Mouse (Mus musculus) neural tube, embryonic 13.5 days (tissue): ENCODE results near the gene Cep41. TPM values are rescaled to one million over a fixed set of nuclear protein-coding genes. Genes with fewer than 3 reads are reported as not detected.

Experiments used
- ATAC-seq: fragments of 200-750 bp; cut with Nextera tagmentation; 2 replicates; pipeline ENCODE4 v1.8.0; 2017; ENCODE audit warnings: low read depth, mild to moderate bottlenecking, moderate TSS enrichment, moderate library complexity
- H3K27ac ChIP-seq: fragments of 300-500 bp; sonication (generic); replicated peaks from 2 replicates; pipeline ENCODE4 v1.5.1; 2015; ENCODE audit warnings: moderate library complexity, mild to moderate bottlenecking, inconsistent platforms
- H3K27me3 ChIP-seq: fragments of 300-500 bp; sonication (generic); 2 replicates; pipeline ENCODE4 v1.6.1; 2015; ENCODE audit warnings: mild to moderate bottlenecking, inconsistent platforms
- H3K36me3 ChIP-seq: fragments of 300-500 bp; sonication (generic); 2 replicates; pipeline ENCODE4 v1.6.1; 2015; ENCODE audit warnings: mild to moderate bottlenecking, inconsistent platforms
- H3K4me1 ChIP-seq: fragments of 300-500 bp; sonication (generic); replicated peaks from 2 replicates; pipeline ENCODE4 v1.6.1; 2015; ENCODE audit warnings: inconsistent platforms
- H3K4me2 ChIP-seq: fragments of 300-500 bp; sonication (generic); 2 replicates; pipeline ENCODE4 v1.6.1; 2015; ENCODE audit warnings: inconsistent platforms, mild to moderate bottlenecking, moderate library complexity
- H3K4me3 ChIP-seq: fragments of 300-500 bp; sonication (generic); 2 replicates; pipeline ENCODE4 v1.5.1; 2015; ENCODE audit warnings: mild to moderate bottlenecking, inconsistent platforms
- H3K9ac ChIP-seq: fragments of 300-500 bp; sonication (generic); 2 replicates; pipeline ENCODE4 v1.6.1; 2015; ENCODE audit warnings: moderate library complexity, mild to moderate bottlenecking, inconsistent platforms
- H3K9me3 ChIP-seq: fragments of 300-500 bp; sonication (generic); 2 replicates; pipeline ENCODE4 v1.6.1; 2016; ENCODE audit warnings: inconsistent platforms
- WGBS: fragments of 180-500 bp; shearing (Covaris S2); methylation state at CpG from one replicate; pipeline ENCODE4 v1.1.7; 2015; 5-methylcytosine and 5-hydroxymethylcytosine counted together
- polyA plus RNA-seq: library from polyadenylated mRNA; unstranded; fragments of >200 nt; fragmentation: Nextera tagmentation; extraction: Ambion mirVana; gene quantifications from 2 replicates; pipeline ENCODE4 v1.2.1, GENCODE M21; 2015

Cep41 gene
- 12.2 and 17.4 TPM in 2 replicates for polyA plus RNA-seq

DNA sequence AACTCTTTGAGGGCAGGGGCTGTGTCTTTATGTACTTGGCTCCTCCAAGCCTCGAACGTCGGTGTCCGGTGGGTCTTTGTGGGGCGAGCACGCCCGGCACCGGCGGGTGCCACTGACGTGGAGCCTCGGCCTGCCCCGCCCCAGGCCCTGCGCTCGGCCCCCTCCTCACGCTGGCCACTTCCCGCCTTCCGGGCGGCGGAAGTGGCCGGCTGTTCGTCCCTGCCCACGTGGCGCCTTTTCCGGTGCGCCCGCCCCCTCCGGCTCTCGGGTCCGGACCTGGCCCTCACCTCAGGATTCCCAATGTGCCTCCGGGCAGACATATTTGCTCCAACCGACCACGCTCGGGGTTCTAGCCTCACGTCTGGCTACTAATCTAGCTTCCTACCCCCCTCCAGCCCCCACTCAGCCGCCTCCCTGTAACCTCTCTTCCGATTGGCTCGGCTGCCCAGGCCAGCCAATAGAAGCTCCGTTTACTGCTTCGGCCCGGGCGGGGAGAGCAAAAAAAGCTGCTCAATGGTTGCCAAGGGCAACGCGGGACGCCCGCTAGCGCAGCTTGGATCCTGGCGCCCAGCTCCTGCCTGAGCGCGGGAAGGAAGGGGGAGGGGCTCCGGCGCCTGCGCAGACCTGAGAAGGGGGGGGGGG, at the start of gene Cep41:
Gene Cep41 (minus strand): TSS at position 400 of the 642 bp plus-strand sequence.
- H3K27ac ChIP-seq, result peak within 1 kb of the TSS; percentile 92
- ATAC-seq, result peak; percentile 99
- peak within 1 kb of the TSS; percentile 59 for H3K4me3 ChIP-seq
- under 1% methylated on average over 50 of the region's 52 CpGs for WGBS
- peak within 1 kb of the TSS; percentile 56 for H3K4me2 ChIP-seq
- peak within 1 kb of the TSS; percentile 73 for H3K9ac ChIP-seq
- no peaks in the 10 kb centered on the region for H3K9me3 ChIP-seq
- H3K27me3 ChIP-seq, result no peaks in the 10 kb centered on the region
- peaks cover 15% of the 10 kb centered on the region for H3K4me1 ChIP-seq
- no peaks in the 10 kb centered on the region for H3K36me3 ChIP-seq

DNA sequence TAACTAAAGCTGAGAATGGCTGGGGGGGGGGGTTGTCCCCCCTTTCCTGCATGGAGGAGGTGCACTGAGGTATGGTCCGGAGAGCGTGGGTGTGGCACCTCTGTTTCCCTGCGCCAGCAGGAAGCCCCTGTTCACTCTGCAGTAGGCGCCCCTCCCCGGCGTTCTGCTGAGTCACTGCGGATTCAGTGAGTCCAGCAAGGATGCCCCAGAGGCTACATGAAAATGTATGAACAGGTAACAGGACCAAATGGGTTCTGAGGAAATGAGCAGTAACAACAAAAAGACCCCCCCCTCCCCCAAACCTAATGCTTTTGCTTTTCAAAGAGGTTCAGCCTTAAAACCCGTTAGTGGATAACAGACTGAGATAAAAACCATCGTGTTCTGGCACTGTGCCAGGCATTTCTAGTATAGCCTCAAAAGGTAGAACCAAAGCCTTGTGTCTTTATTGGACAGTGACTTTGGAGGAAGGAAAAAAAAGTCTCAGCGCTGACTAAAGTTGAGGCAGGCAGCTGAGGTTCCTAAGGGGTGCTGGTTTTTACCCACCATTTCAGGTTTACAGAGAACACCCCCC, 45.7 kb upstream of the Cep41 start:
- Histone ChIP-seq H3K36me3 (peaks cover 26% of the 10 kb centered on the region), H3K9me3 (peaks cover 42% of the 10 kb centered on the region), H3K27me3 (no peaks in the 10 kb centered on the region), H3K4me2 (peak overlapping the region; percentile 62), H3K9ac (peak overlapping the region; percentile 87), H3K4me1 (peaks cover 29% of the 10 kb centered on the region), H3K27ac (peak overlapping the region; percentile 89; the same call in 1 of the 2 replicates), H3K4me3 (peak overlapping the region; percentile 62)
- no peak for ATAC-seq
- WGBS, result 49% methylated on average over 10 of the region's 10 CpGs

DNA sequence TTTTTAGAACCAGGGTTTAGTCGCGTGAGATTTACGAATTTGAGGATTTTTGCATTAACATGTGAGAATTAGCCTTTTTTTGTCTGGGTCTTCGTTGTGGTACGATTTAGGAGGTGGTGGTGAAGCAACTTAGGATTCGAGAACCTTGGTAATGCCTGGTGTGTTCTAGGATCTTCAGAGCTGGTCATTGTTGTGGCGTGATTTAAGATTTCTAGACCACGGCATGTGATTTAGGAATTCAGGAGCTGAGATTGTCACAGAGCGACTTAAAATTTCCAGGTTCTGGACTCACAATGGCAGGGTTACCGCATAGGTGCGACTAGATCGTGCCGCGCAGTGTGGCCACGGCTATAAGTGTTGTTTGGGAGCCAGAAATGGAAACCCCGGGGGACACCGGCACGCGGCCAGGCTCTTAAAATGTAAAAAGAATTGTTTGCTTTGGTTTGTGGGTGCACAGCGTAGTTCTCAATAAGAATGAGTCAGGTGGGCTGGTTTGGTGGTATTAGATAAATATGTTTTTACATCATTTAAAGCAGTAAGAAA, 45.0 kb upstream of the Cep41 start:
- WGBS, result 46% methylated on average over 20 of the region's 20 CpGs
- H3K4me3 ChIP-seq, result peak overlapping the region; percentile 62
- H3K36me3 ChIP-seq, result peaks cover 19% of the 10 kb centered on the region
- peaks cover 42% of the 10 kb centered on the region for H3K9me3 ChIP-seq
- peaks cover 35% of the 10 kb centered on the region for H3K4me1 ChIP-seq
- peak overlapping the region; percentile 89 for H3K27ac ChIP-seq
- peak overlapping the region; percentile 62 for H3K4me2 ChIP-seq
- peak overlapping the region; percentile 87 for H3K9ac ChIP-seq
- H3K27me3 ChIP-seq, result no peaks in the 10 kb centered on the region
- ATAC-seq, result no peak

- Histone ChIP-seq H3K4me3 (peak overlapping the region; percentile 62), H3K9me3 (peaks cover 42% of the 10 kb centered on the region), H3K27ac (peak overlapping the region; percentile 89), H3K4me2 (peak overlapping the region; percentile 62), H3K36me3 (peaks cover 12% of the 10 kb centered on the region), H3K4me1 (peaks cover 42% of the 10 kb centered on the region), H3K27me3 (no peaks in the 10 kb centered on the region), H3K9ac (peak overlapping the region; percentile 87)
- WGBS, result 47% methylated on average over 61 of the region's 66 CpGs
- ATAC-seq, result peak; percentile 77
These were observed 44.3 kb upstream of the Cep41 start for GRCm38 (mm10) chr6:30737548-30738463.

DNA sequence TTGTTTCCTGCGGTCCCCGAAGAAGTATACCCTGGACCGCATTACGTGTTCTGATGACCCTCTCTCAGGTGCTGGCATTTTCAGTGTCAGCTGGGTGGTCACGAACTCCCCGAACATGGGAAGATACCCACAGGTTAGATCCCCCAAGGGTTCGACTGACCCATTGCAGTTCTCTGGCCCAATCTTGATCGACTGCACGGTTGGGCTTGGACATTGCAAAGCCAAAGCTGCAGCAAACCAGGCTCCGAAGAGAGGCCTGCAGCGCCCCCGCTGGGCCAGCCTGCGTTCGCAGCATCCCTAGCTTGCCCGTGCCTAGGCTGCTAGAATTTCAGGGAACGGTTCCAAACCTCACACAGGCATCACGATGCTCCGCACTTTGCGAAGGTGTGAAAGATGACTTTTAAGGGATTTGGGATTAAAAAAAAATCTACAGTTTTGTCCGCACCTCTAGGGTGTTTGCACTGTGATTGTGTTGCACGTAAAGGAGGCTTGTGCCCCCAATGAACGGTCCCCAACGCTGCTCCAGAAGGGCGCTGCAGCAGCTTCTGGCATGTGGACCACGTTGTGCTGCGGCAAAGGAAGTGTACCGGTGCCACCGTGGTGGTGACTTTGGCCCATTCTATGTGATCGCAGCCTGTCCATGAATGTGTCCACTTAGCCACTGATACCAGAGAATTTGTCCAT, 43.5 kb upstream of the Cep41 start:
- peak; percentile 72 for ATAC-seq
- Histone ChIP-seq H3K27ac (peak overlapping the region; percentile 89), H3K4me1 (peaks cover 45% of the 10 kb centered on the region), H3K27me3 (no peaks in the 10 kb centered on the region), H3K36me3 (0 out of 2 replicates have a peak, but pooled peaks cover 5% of the 10 kb centered on the region), H3K4me2 (peak overlapping the region; percentile 62), H3K9ac (peak overlapping the region; percentile 87), H3K4me3 (peak overlapping the region; percentile 62), H3K9me3 (peaks cover 42% of the 10 kb centered on the region)
- 53% methylated on average over 29 of the region's 29 CpGs for WGBS

DNA sequence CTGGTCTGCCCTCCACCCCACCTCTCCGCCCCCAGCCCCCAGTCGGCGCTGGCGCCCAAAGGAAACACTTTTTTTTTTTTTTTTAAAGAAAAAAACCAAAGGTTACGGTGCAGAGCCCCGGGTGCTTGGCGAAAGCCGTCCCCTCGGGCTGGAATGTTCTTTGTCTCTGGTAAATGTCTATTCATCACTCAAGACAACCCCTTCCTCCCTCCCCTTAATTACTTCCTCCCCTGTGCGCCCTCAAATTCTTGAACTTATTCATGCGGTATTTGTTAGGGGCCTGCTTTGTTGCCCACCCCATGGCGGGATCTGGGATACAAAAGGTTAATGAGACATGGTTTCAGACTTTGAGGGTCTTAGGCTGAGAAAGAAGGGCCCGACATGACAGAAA, 42.8 kb upstream of the Cep41 start:
- H3K4me3 ChIP-seq, result 0 out of 2 replicates have a peak overlapping the region, but pooled peaks have one; percentile 62
- peaks cover 45% of the 10 kb centered on the region for H3K4me1 ChIP-seq
- H3K4me2 ChIP-seq, result peak overlapping the region; percentile 62
- ATAC-seq, result 0 out of 2 replicates have a peak, but pooled peaks have one; percentile 16
- 47% methylated on average over 13 of the region's 13 CpGs for WGBS
- peak overlapping the region; percentile 89 for H3K27ac ChIP-seq
- H3K9me3 ChIP-seq, result peaks cover 42% of the 10 kb centered on the region
- H3K9ac ChIP-seq, result no peak overlapping the region
- no peaks in the 10 kb centered on the region for H3K27me3 ChIP-seq
- 0 out of 2 replicates have a peak, but pooled peaks cover 5% of the 10 kb centered on the region for H3K36me3 ChIP-seq

DNA sequence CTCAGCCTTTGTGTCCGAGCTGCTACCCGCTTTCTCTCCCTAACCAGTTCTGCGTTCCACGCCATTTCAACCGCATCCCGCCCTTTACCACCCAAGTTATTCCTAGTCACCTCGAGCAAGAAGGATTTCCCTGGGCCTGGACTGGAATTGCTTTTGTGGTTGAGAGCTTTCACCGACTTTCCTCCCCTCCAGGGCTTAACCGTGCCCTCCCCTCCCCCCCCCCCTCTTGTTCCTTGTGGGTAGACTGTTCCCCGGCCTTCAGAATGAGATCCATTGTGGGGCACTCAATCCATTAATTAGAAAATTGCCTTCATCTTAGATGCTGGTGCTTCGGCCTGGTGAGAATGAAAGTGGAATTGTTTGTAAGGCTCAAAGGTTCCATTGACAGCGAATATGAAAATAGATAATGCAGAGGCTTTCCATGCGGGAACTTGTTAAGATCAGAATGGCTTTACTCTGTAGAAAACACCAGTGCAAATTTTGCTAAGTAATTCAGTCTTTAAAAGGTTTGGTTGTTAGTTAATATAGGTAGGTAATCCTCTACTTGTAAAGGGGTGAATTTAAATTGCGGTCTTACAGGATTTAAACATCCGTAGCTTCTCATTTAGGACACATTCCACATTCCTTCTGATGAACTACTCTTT, 42.3 kb upstream of the Cep41 start:
- Histone ChIP-seq H3K36me3 (0 out of 2 replicates have a peak, but pooled peaks cover 4% of the 10 kb centered on the region), H3K27ac (peak overlapping the region; percentile 89), H3K9me3 (peaks cover 42% of the 10 kb centered on the region), H3K9ac (peak overlapping the region; percentile 52), H3K4me1 (peaks cover 45% of the 10 kb centered on the region), H3K4me2 (peak overlapping the region; percentile 62), H3K4me3 (peak overlapping the region; percentile 20), H3K27me3 (no peaks in the 10 kb centered on the region)
- WGBS, result 42% methylated on average over 15 of the region's 15 CpGs
- no peak for ATAC-seq

DNA sequence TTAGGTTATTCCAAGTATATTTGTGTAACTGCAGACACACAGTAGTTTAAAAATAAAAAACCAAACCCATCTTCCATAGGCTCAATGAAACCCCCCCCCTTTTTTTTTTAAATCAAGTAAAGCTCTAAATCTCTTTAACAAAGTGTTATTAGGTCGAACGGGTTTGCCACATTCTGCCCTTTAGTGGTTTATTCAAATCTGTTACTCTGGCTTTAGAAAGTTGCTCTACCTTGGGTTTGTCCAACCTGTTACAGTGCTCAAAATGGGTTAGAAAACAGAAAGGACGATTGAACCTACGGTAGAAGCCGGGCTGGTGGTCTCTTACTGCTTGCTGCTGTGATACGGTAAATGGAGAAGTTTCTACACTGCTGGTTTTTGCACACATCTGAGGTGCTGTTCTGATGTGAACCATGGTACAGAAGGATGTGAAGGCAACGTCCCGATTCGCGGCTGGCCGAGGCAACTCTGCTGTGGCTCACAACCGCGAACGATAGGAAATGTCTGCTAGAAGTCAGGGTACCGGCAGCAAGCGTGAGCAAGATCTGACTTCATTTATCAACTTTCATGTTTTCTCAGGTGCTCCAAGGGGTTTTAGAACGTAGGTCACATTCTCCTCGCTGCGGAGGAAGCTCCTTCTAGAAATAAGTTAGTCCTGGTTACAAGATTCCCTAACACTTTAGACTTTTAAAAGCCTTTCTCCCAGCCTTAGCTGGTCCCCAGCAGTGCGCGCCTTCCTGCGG, 41.6 kb upstream of the Cep41 start:
- Histone ChIP-seq H3K4me3 (peak overlapping the region; percentile 20), H3K36me3 (no peaks in the 10 kb centered on the region), H3K9ac (peak overlapping the region; percentile 52), H3K27ac (peak overlapping the region; percentile 89), H3K9me3 (peaks cover 41% of the 10 kb centered on the region), H3K27me3 (no peaks in the 10 kb centered on the region), H3K4me1 (peaks cover 39% of the 10 kb centered on the region), H3K4me2 (peak overlapping the region; percentile 62)
- ATAC-seq, result no peak
- 51% methylated on average over 22 of the region's 22 CpGs for WGBS

DNA sequence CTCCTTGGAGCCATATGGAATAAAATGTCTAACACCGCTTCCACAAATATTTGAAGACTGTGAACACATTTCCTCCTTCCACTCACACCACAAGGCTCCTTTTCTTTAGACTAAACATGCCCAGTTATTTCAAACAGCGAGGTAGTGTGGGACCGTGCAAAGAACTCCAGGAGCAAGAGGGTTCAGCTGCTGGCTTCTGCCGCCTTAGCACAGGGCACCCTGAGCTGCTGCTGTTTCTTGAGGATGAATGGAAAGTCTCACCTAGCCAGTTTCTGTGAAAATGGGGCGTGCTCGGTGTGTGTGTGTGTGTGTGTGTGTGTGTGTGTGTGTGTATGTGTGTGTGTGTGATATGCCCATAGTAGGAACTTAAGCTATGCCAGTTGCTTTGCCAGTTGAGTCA, 40.9 kb upstream of the Cep41 start:
- Histone ChIP-seq H3K4me1 (peaks cover 37% of the 10 kb centered on the region), H3K27ac (peak overlapping the region; percentile 89; the same call in 1 of the 2 replicates)
- ATAC-seq, result no peak

DNA sequence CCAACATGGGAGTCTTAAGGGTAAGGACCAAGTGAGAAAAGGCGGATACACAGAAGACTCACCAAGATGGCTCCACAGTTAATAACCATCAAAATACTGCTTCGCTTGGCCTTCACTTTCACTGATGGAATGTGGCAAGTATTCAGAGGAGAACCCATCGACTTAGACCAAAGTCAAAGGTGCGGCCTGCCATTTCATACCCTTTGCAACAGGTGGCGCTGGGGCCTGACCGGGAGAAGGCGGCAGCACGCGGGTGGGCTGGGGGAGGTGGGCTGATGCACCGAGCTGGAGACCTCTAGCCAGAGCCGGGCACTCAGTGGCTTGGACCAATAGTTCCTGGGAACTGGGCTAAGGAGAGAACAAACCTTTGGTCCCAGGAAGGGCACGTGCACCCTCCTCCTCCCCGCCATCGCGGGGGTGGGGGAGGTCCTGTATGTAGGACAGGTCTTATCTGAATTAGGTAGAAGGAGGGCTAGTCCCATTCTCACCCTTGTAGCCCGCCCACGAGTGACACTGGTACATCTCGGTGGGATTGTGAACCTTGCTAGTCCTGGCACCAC, 39.1 kb upstream of the Cep41 start:
- ATAC-seq, result no peak
- H3K4me2 ChIP-seq, result no peak overlapping the region
- H3K4me1 ChIP-seq, result peaks cover 39% of the 10 kb centered on the region
- 51% methylated on average over 18 of the region's 18 CpGs for WGBS
- H3K4me3 ChIP-seq, result no peak overlapping the region
- H3K9ac ChIP-seq, result no peak overlapping the region
- no peak overlapping the region; the same call in 1 of the 2 replicates for H3K27ac ChIP-seq
- H3K27me3 ChIP-seq, result no peaks in the 10 kb centered on the region
- no peaks in the 10 kb centered on the region for H3K36me3 ChIP-seq
- peaks cover 18% of the 10 kb centered on the region for H3K9me3 ChIP-seq

More for the DNA sequence above, 40.9 kb upstream of the Cep41 start:
- H3K27me3 ChIP-seq, result no peaks in the 10 kb centered on the region
- no peak overlapping the region for H3K4me3 ChIP-seq
- peaks cover 34% of the 10 kb centered on the region for H3K9me3 ChIP-seq
- no peaks in the 10 kb centered on the region for H3K36me3 ChIP-seq
- H3K9ac ChIP-seq, result no peak overlapping the region
- peak overlapping the region; percentile 62; the same call in 1 of the 2 replicates for H3K4me2 ChIP-seq
- 64% methylated on average over 6 of the region's 6 CpGs for WGBS
